Mouse (Mus musculus) embryo, embryonic 10 days (tissue): ENCODE results near the gene Zfp524.
"Not testable (repeated sequence)": the region's sequence is repeated elsewhere in the genome, so short reads cannot be mapped to it uniquely, and the experiment has no call there.

Experiments
- DNase-seq: peaks from one replicate; pipeline ENCODE4 v3.0.0-alpha.2; 2015; ENCODE audit warnings: low spot score

Gene Zfp524

DNA sequence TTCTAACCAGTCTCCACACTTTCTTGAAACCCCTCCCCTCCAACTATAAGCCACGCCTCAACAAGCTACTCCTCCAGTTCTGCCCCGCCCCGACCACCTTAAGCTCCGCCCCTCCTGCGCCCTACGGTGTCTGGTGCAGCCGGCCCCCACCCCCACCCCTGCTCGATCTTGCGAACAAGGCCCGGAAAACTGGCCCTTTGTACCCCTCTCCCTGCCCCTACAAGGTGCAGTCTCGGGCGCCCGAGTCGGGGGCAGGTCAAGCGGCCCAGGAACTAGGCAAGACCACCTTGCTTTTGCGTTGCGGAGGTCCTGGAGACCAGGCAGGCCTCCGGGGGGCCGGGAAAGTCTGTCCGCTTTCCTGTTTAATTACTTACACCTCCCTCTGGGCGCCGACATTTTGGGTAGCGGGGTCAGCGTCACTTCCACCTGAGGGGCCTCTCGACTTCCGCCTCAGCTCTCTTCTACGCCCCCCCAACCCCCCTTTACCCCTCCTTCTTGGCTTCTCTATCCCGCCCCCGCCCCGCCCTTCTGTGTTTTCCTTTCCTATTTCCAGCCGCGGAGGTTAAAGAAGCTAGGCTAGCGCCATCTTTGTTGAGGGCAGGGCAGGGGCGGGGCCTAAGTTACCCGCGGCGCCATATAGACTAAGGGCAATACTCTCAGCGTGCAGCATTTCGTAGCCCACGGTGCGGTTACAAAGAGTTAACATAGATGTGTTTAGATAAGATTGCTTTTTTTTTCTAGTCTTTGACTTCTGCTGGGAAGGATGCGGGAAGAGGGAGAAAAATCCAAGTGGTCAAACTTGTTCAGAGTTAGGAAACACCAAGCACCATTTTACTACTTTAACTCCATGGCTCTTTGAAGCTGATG is at the start of gene Zfp524, which contains the start of gene Fiz1:
Gene Zfp524 (plus strand): TSS at position 165 of the 867 bp plus-strand sequence.
Gene Fiz1 (minus strand): TSS at position 447 of the 867 bp plus-strand sequence.
- peak; percentile 94 for DNase-seq

DNA sequence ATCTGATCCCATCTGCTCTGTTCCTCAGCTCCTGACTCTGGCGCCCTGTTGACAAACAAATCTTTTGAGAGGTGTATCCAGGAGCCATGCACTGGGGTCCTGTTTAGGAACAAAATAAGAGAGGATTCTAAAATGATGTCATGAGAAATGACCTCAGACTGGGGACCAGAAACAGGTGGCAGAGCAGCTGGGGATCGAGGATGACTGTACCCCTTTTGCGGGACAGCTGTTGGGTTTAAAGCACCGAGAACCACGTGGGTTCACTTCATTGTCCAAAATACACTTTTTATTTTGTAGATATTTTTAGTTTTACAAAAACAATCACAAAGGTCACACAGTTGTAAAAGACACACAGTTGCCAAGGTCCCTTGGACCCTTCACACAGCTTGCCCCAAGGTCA is 49.2 kb upstream of the Zfp524 start:
- DNase-seq = no peak

DNA sequence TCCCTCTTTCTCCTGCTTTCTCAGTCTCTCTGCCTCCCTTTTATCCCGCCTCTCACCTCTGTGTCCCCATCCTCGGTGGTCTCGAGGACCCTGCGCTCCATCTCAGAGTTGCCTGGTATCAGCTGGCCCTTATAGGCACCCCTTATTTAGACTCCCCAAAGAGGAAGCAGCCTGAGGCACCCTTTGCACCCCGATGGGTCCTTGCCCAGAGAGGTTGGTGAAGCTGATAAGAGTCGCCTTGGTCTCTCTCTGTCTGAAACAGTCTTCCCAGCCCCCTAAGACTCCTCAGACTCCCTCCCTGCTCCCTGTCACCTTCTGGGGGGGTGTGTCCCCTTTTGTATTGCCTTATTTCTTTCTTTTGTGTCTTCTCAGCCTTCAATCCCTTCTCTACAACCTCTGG is 43.1 kb upstream of the Zfp524 start, which contains the start of gene Sbk3:
Gene Sbk3 (minus strand): TSS at position 101 of the 400 bp plus-strand sequence.
- no peak for DNase-seq

DNA sequence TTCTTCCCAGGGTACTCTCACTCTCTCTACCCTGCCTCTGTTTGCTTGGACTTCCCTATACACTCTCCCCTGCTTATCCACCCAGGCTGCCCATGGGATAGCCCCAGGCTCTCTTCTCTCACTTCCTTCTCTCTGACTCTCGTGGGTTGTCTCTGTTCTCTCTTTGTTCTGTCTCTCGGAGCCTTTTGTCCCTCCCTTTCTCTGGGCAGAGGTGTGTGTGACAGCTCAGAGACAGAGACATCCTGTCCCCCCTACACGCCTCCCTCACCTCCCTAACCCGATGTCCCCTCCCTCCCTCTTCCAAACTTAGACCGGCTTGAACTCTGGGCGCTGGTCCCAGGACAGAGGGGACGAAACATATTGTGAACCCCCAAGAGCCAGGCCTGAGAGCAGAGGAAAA is 42.5 kb upstream of the Zfp524 start:
- no peak for DNase-seq

DNA sequence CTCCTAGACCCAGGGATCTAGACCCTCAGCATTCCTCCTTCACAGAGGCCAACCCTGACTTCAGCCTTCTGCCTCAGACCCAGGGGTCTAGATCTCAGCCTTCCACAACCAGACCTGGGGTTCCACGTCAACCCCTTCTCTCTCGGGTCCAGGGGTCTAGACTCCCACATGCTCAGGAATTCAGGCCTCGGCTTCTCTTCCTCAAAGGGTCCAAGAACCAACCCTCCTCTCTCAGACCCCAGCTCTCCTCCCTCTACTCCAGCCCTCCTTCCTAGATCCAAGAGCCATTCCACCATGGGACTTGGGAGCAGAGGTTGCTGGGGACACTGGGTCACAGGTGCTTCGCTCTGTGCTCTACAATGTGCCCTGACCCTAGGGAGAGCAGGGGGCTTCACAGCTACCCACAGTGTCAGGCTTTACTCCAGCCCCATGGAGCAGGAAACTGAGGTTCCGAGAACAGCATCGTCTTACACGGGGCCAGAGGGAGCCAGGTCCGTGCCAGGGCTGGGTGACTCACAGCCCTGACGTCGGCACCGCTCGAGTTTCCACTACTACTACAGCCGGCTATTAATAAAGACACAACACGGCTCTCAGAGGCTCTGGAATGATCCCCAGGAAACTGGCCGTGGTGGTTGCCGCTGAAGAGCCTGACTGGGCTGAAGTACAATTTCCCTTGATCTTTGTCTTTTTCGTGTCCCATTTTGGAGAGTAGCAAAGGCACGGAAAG is 41.7 kb upstream of the Zfp524 start:
- no peak for DNase-seq

DNA sequence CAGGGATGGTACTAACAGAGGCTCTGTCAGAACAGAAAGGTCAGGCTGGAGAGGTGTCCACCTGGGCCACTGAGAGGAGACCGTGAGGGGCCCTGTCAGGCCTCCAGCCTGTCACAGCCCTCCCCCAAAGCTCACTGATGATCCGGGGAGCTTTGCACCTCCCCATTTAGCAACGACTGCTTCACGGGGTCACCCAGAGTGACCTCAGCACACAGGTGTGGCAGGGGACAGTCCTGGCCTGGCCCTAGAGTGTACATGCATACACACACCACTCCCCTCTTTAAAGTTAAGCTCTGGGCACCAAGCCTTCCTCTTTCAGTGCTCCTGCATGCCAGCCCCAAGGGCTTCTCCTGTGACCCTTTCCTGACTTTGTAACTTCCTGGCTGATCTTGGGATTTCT is 38.8 kb upstream of the Zfp524 start:
- no peak for DNase-seq

DNA sequence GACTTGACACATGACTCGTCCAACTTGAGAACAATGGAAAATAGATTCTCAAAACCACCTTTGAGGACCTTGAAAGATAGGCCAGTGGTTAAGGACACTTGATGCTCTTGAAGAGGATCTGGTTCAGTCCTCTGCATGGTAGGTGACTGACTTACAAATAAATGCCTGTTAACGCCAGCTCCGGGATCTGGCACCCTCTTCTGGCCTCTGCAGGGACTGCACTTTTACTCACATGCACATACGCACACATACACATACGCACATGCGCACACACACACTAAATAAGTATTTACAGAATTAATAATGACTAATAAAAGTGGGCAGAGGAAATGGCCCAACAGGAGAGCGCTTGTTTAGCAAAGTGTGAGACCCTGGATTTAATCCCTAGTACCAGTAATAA is 37.4 kb upstream of the Zfp524 start:
- DNase-seq = no peak

DNA sequence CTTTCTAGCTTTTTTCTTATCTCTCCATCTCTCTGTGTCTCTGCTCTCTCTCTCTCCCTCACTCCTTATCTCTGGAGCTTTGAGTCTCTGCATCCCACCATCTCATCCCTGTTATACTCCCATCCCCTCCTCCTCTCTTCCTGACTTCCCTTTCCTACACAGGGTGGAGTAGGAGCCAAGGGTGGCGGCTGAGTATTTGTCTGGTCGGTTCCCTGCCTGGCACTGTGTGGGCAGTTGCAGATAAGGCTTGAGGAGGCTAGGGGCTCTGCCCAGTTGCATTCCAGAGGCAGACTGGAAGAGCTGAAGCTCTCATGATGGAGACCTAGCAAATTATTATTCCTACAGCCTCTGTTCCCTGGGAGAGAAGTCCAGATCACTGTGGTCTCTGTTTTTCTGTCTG is 26.0 kb upstream of the Zfp524 start:
- DNase-seq = no peak

DNA sequence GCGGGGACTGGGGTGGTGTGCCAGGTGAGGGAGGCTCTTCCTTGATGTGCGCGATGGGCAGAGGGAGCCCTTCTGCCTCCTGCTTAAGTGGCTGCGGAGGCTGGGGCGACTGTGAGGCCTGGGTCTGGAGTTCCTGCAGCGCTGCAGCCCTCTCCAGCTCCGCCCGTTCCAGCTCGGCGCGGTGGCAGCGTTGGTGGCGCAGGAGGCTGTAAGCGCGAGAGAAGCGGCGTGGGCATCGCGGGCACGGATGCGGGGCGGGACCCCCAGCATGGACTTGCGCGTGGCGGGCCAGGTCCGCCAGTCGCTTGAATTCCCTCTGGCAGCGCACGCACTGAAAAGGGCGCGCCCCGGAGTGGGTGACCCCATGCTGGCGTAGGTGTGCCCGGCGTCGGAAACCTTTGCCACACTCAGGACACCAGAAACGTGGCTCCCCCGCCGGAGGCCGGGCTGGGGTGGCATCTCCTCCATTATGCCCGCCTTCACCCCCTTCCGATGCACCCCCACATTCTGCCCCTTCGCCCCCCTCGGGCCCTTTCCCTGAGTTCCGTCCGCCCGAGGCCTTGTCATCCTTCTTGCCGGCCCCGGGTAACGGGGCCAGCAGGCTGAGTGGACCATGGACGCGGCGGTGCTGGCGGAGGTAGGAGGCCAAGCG is 20.7 kb upstream of the Zfp524 start:
- DNase-seq = no peak

DNA sequence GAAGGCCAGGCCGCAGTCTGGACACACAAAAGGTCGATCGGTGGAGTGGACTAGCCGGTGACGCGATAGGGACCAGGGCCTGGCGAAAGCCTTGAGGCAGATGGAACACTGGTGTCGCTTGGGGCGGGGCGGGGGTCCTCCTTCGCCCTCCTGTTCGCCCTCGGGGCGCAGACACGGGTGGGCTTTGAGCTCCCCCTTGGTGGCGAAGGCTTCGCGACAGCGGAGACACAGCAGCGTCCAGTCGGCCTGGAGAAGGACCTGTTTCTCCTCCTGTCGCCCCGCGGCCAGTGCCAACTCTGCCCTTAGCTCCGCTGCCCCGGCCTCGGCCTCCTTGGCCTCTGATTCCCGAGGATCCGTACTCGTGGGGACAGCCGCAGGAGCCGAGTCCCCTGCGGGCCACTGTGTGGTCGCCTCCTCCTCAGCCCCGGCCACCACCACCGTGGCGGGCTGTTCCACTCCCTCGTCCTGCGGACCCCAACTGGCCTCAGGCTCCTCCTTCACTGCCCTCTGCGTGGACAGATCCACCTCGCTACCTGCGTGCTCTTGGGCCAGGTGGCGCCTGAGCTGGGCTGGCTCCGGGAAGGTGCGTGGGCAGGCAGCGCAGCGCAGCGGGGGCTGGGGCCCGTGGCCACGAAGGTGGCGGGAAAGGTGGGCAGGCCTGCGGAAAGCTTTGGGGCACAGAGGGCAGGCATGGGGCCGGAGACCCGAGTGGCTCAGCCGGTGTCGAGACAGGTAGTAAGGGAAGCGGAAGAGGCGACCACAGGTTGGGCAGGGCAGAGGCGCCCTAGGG is 20.0 kb upstream of the Zfp524 start:
- no peak for DNase-seq

DNA sequence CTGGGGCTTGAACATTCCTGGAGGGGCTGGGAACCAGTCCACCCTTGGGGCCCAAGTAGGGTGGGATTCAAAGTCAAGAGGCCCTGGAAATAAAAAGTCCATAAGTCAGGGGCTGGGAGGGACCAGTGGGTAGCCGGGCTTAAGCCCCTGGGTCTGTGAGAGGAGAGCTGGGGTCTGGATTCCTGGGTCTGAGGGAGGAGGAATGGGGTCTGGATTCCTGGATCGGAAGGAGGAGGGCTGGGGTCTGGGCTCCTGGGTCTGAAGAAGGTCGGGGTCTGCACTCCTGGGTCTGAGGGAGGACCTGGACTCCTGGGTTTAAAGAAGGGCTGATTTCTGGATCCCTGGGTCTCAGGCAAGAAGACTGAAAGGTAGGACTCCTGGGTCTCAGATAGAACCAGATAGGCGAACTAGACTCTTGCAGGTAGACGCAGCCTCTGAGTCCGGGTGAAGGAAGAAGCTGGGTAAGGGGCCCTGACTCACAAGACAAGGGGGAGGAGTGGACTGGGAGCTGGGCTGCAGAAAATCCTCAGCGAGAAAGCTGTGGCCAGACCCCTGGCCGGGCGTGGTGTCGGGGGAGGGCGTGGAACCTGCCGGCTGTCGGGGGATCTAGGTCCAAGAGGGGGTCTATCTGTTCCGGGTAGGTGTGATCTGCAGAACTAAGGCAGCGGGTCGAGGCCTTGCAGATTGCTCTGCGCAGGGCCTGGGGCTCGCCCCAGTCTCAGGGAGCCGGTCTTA is 18.8 kb upstream of the Zfp524 start:
- no peak for DNase-seq

DNA sequence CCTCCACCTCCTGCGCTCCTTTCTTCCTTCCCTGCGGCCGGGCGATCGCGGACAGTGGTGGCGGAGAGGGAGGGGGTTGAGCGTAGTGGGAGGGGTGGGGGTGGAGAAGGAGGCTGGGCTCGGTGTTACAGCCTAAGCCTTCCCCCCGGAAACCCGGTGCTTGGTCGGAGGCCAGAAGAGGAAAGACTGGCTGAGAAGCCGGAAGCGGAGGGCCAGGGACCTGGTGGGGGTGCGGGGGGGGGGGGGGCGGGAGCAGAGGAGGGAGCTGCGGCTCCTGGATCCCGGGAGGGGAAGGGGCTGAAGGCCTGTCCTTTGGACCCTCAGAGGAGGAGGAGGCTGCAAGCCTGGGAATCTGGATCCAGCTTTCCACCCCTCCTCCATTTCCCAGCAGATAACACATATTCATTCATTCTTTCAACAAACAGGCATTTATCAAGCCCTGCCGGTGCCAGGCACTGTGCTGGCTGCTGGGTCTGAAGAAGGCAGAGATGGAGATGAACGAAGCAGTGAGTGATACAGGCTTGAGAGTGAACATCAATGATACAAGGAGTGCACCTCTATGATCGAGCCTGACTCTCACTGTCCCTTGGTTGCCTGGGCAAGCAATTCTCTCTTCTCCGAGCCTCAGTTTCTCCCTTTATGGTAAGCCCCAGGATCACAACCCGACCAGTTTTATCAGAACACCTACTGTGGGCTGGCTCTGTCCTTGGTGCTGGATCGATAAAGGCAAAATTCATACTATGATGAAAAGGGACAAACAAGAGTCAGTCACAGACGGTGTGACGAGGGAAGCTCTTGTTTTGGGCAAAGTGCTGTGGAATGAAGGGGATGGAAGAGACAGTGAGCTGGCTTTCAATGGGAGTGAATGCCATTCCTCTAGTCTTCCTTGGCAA is 18.0 kb upstream of the Zfp524 start, which contains the start of gene Zfp579:
Gene Zfp579 (minus strand): TSS at position 156 of the 893 bp plus-strand sequence.
- peak; percentile 90 for DNase-seq

DNA sequence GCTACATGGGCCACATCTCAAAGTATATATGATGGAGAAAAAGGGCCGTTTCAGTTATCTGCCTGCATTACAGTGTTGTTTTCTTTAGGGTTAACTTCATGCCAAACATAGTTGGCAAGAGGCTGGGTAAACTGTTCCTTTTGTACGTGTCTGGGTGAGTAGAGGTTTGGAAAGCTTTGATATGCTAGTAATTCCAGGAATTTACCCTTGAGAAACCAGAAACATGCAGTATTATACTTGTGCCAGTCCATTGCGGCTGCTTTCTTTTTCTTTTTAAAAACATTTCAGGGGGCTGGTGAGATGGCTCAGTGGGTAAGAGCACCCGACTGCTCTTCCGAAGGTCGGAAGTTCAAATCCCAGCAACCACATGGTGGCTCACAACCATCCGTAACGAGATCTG is 17.3 kb upstream of the Zfp524 start:
- no peak for DNase-seq

DNA sequence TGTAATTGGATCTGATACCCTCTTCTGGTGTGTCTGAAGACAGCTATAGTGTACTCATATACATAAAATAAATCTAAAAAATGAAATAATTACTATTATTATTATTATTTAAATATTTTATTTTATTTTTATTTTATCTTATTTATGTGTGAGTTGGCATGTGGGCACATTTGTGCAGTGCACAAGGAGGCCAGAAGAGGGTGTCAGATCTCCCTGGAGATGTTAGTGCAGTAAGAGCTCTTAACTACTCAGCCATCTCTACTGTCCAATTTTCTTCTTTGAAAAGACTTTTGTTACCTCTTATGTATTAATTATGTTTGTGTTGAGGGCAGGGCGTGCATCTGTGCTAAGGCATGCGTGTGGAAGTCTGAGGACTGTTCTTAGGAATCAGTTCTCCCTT is 14.3 kb upstream of the Zfp524 start:
- DNase-seq = no peak

DNA sequence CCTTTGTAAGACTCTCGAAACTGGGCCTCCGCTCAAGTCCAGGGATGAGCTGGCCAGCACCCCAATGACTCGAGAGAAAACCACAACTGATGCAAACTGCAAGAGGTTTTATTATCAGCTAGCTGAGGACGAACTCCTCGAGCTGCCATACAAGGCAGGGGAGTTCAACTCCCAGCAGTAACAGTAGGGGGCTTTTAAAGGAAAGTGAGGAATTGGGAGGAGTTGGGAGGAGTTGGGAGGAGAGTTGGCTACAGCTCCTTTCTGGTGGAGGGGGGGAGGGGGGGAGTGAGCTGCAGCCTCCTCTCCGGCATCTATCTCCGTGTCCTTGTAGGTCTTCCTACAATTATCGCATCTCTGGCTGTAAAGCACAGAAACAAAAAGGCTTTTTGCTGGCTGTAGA is 11.3 kb upstream of the Zfp524 start:
- DNase-seq = not testable (repeated sequence)

DNA sequence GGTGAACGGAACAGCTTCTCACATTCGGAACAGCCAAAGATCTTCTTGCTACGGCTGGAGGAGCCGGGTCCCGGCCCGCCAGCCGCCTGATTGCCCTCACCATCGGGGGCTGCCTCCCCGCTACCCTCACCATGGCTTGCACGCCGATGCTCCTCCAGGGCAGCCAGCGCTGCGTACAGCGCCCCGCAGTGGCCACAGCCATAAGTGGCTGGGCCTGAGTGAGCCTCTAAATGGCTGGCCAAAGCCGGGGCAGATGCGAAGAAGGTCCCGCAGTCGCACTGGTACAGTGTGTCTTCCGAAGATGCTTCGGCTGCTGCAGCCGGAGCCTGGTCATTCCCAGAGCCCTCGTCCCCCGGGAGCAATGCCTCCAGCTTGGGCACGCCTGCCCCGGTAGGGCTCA is 6.0 kb upstream of the Zfp524 start:
- DNase-seq = no peak

DNA sequence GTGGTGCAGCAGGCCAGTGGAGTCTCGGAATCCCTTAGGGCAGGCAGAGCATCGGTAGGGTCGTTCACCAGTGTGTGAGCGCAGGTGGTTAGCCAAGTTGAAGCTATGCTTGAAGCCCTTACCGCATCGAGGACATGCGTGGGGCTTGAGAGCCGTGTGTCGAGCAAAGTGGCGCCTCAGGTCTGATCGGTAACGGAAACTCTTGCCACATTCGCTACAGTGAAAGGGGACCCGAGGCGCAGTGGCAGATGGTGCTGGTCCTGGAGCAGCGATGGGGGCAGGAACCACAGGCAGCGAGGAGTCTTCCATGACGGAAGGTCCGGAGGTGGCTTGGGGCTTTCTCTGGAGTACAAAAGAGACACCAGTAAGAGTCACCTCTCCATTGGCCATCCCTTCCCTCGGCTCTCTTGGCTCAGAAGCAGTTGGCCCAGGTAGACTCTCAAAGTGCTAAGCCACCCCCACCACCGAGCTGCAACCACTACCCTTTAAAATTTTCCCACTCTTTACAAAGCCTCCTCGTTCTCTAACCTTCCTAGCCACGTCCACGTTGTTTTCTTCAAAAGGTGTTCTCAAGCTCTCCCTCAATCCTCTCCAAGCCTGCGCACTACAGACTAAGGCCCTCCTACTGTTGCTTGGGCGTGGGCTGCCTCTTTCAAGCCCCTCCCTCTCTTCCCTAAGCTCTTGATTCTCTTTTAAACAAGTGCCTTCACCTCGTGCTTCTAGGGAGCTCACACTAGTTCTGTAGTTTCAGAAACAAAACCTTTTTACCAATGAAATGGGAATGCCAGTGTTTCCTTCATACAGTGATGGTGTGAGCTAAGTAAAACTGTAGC is 1.3 kb upstream of the Zfp524 start:
- DNase-seq = no peak

DNA sequence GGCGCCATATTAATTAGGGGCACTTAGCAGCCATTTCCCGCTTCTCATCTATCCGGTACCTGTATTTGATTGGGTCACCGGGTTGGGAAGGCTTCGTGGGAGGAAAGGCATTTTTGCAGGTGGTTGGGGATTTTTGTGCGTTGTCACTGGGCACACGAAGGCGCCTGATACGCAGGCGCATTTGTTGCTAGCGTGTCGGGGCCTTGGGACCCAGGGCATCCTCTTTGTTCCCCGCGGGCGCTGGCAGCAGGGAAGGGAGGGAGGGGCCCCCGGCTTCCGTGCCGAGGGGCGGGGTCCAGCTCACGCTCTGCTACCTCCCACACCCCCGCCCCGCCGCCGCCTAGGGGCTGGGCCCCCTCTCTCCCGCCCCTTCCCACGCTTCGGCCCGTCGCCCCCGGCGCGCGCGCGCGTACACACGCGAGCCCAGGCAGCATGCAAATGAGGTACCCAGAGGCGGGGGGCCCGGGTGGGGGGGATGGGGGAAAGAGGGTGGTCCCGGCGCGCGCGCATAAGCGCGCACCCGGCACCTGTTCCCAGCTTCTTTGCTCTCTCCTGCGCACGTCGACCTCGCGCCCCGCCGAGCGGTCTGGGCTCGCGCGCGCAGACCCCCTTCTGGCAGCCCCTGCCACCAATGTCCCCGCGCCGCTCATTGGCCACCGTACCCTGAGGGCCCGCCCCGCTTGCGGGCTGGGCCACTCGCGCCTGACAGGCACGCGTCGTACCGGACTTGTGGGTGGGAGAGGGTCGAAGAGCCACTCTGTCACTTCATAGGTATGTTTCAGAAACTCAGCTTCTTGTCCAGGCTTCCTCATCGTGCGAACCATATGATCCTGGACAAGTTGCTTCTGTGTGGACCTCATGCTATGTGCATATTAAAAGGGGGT is 1.1 kb downstream of the Zfp524 start, which contains the start of gene Gm44973:
Gene Gm44973 (plus strand): TSS at position 379 of the 884 bp plus-strand sequence.
- peak; percentile 94 for DNase-seq
